Mouse (Mus musculus) CH12F3 (cell line): ENCODE data around the gene Arhgef6.

ENCODE experiments used
- in situ Hi-C: fragments of 300-500 bp; cut with MboI; formaldehyde crosslinking; loops from 2 replicates; pipeline ENCODE4 v1.14.3; 2020; ENCODE audit warnings: low sequenced_read_pairs

Gene Arhgef6

DNA sequence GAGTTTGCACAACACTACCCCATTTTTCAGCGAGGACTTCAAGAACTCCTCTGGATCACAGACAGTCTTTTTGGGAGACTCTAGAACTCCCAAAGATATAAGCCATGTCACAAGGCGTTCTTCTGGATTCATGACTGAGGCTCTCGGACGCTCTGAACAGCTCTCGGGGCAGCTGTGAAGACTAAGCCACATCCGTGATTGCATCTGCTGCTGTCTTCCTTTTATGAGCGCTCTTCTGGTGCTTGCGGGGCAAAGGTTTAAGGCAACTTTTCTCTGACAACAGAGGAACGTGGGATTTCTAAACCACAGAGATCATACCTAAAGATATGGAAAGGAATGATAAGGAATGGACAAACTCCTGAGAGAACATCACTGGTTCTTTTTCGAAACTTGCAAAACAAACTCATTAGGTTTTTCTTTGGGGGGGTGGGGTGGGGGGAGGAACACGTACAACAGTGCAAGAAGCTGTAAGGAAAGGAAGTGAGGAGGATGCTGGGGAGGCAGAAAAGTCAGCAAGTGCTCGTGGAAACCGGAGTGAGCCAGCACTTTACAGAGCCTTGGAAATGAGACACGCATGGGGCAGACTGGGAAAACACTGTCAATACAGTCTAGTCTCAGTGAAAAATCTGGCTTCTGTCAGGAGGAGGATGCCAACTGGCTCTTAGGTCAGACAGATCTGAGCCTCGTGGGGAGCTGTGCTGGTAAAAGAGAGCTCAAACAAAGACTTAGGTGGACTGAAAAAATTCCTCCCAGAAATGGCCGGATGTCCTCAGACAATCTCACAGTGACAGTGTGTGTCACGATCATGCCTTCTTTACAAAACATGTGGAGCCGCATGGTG, at the start of gene Arhgef6:
Gene Arhgef6 (minus strand): TSS at position 359 of the 841 bp plus-strand sequence.
- in situ Hi-C loops: no loop called here

DNA sequence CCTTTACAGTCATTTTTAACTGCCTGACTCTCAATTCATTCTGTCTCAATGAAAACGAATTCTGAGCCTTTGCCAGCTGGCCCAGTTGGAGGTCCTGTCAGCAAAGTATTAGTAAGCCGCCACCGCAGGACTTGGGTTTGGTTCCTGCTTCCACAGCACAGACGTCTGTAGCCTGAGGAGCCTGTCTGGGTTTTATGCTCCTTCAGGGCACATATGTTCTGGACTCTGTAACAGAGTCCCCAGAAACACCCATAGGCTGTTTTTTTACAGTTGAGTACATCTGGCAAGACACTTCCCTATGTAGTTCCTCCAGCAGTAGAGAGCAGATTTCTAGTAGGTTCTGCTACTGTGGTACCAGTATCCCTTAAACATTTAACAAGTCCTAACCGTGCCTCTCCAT, 42.4 kb upstream of the Arhgef6 start:
- in situ Hi-C loops: no loop called here

DNA sequence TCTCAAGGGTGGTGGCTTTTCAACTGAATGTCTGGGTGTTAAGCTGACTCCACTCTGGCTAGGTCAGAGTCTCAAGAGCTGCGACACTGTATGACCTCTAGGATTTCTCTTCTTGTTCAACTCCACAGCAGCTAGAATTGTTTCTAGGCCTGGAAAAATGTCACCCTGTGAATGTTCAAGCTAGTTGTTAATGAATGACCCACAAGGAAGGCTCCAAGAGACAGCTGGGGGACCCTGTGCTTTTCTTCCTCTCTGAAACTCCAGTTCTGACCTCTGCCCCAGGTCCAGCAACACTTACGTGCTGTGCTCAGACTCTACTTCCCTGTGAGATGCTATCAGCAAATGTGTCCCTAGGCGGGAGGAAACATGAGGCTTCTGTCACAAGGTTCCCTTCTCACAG, 40.0 kb upstream of the Arhgef6 start:
- in situ Hi-C loops: no loop called here

DNA sequence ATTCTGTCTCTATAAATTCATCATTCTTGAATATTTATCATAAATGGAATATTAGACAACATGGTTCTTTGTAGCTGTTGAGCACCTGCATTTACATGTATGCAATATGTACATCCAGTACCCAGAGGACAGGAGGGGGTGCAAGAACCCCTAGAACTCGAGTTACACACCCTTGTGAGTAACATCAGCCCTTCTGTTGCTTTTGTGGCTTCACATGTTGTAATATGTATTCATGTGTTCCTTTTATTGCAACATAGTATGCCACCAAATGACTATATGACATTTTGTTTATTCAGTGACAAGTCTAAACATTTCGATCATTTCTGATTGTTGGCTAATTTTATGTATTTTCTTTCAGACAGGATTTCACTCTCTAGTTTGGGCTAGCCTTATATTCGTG, 38.6 kb upstream of the Arhgef6 start:
- in situ Hi-C loops: no loop called here

DNA sequence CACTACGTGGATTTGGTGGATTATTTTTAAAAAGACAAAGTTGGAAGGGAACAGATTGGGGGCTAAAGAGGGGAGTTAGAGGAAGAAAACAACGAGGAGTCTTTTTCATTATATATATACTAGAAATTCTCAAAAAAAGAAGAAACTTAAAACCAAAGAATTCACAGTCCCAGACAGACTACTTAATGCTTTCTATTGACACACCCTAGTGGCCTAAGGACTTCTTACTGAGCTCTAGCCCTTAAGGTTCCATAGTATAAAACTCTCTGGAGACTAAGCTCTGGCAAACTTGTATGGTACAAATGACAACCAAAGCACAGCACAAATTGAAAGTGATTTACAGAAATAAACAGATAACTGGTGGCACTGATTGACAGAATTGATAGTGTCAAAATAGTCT, 35.5 kb upstream of the Arhgef6 start:
- in situ Hi-C loops: no loop called here

DNA sequence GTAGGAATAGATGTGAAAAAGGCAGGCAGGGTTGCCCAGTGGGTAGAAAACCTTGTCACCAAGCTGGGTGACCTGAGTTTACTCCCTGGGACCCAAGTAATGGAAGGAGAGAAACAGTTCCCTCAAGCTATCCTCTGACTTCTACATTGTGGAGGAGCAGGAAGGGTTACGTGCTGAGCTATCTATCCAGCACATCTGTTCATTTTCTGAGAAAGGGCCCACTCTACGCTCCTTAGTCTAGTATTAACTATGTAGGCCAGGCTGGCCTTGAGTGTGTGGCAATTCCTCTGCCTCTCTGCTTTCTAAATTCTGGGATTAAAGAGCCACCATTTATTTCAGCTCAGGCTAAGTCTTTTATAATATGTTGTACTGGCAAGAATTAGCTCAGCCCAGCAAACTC, 35.0 kb upstream of the Arhgef6 start:
- in situ Hi-C loops: no loop called here

DNA sequence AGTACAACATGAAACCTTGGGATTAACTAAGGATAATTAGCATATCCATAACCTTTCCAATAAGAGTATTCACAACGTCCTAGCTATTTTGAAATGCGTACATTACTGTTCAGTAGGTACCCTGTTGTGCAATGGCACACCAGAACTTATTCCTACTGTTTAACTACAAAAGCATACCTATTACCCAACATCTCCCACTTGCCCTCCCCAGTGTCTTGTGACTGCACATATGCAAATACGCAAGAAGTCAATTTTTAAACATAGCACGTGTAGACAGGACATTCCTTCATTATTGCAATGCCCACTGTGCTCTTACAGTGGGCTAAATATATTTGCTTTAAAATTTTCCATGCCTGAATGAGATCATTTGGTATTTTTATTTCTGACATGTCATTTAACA, 34.4 kb upstream of the Arhgef6 start:
- in situ Hi-C loops: no loop called here

DNA sequence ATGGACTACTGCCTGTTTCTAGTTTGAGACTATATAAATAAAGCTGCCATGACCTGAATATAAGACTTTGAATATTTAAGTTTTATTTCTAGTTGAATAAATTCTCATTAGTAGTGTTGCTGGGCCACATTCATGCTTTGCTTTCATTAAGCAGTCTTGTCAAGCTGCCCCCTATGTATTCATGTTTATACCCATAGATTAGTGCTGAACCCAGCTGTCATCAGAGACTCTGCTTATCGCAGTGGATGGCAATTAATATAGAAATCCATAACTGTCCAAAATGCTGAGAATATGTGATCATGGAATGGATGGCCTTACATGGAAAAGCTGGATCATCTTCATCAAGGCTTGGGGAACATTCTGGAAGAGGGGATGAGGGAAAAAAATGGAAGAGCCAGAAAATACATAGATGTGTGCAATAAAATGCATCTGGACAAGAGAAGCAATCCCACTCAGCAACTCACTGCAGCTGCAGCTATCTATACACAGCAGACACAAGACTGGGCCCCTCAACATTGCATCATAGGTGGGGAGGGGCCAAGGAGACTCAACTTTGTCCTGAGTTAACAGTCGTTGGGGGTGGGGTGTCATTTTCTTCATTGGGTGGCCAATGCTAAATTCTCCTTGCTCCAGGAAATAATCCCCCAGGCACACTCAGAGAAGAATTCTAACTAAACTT, 26.5 kb upstream of the Arhgef6 start:
- in situ Hi-C loops: no loop called here

DNA sequence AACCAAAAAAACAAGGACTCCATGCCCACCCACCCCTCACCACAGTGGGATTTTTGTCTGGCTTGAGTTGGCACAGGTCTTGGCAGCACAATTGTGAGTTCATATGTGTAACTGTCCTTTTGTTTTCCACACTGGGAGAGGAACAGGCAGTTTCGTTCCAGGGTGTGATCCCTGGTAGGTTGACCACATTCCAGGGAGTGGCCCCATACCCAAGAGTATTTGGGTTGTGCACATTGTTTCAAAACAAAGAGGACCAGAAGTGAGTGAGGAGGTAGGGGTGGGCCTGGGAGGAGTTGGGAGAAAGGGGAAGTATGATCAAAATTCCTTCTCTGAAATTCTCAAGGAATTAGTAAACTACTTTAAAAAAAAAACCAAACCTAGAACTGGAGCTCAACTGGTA, 20.8 kb upstream of the Arhgef6 start:
- in situ Hi-C loops: no loop called here

DNA sequence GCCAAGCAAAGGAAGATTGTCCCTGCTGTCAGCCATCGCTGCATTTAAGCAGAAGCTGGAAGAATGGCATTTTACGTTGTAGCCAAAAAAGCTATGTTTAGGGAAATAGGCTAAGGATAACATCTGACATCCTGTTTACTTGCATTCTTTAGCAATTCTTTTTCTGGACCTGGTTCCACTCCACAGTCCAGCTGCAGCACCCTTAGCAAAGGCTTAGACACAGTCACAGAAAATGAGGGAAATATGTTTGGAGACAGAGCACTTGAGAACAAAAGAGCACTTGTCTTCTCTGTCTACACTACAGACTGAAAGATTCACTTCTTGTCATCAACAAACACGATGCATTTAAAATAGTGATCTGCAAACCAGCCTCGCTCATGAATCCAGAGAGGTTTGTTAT, 691 bp upstream of the Arhgef6 start:
- in situ Hi-C loops: no loop called here

DNA sequence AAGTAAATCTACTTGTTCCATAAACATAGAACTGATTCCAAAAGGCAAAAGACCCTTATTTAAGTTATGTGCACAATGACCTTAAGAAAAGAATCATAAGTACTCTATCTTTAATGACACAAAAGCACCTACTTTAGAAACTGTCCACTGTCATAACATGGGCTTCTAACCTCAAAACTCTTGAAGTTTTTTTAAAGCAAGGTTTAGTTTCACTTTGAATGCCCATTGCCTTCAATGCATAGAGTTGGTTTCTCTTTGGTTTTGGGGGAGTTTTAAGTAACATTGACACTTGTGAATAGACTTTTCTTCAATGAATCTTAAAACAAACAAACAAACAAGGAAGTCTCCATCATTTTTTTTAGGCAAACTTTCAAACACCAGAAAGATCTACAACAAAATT, 947 bp downstream of the Arhgef6 start:
- in situ Hi-C loops: no loop called here

DNA sequence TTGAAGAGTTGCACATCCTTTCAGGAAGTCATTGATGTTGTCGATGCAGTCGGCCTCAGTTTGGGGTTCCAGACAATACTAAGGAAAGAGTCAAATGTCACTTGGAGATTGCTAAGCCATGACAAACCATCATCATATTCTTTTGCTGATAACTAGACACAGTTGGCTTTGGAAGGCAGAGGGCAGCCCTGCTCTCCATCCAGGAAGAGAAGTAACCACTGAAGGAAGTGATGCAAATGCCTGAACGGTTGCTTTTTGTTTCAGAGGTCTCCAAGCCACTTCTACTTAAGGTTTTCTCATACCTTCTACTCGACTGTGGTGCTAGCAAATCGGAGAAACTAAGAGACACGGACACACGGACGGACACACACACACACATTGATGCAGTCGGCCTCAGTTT, 1.6 kb downstream of the Arhgef6 start:
- in situ Hi-C loops: no loop called here

DNA sequence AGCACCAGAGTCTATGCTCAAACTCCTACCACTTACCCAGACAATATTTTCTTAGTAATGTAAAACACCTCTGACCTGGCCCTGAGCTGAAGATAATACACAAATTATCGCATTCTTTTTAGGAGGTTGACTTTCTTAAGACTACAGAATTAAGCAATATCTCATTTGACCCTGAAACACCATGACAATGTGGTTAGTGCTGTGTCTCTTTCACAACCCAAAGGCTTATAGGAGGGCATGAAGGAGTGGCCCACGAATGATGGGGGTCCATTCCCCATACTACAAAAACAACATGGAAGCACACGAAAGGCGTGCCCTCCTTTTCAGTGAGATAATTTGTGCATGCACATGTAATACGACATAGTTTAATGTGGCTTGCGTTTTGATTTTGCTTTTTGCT, 3.2 kb downstream of the Arhgef6 start:
- in situ Hi-C loops: no loop called here

DNA sequence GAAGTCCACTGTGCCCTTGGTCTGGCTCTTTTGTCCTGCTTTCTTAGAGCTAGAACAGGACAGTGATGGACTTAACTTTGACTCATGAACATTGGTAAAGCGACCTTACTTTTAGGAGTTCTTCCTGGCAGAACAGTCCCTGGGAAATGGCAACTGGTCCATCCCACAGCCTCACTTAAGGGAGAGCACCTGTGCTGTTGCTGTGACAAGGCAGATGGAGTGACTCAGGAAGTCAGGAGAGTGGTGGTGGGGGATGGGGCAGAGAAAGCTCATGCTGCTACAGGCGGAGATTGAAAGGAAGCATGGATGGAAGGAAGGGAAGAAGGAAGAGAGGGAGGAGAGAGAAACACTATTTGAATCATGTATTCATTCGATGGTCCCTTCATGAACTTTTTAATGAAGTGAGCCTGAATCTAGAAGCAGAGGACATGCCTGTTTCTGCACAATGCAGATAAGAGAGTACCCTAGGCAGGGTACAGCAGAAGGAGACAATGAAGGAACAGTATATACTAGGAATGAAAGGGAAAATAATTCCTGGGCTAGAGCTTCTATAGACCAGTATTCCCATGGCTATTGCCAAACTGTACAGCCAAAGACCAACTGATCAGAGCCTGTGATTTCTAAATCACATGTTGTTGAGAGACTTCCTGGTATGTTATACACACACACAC, 10.7 kb downstream of the Arhgef6 start:
- in situ Hi-C loops: no loop called here

DNA sequence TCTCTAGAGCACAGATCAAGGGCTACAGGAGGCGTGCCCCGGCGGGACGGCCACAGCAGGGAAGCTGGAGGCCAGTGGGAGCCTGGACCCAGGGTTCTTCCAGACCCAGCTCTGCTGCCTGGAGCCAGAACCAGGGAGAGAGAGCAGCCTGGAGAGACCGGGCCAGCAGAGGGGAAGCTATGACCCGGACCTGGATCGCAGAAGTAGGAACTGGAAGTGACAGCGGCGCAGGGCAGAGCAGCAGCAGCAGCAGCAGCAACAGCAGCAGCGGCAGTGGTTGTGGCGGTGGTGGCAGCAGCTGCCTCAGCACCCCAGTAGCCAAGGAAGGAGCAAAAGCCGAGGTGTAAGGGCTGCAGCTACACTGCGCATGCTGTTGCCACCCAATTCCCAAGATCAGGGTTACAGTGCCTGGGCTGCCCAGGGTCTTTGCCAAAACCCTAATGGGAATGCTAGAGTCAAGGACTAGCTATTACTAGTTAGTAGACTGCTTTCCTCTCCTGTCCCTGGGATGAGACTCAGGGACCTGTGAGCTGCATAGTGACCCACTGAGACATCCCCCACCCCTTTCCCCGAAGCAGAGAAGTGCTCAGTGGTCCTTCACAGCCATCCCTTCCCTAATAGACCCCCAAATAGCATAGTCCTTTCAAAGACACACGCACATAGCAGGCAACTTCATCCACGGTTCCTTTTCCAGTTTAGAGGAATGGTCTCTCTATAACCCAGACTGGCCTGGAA, 11.9 kb downstream of the Arhgef6 start:
- in situ Hi-C loops: no loop called here

DNA sequence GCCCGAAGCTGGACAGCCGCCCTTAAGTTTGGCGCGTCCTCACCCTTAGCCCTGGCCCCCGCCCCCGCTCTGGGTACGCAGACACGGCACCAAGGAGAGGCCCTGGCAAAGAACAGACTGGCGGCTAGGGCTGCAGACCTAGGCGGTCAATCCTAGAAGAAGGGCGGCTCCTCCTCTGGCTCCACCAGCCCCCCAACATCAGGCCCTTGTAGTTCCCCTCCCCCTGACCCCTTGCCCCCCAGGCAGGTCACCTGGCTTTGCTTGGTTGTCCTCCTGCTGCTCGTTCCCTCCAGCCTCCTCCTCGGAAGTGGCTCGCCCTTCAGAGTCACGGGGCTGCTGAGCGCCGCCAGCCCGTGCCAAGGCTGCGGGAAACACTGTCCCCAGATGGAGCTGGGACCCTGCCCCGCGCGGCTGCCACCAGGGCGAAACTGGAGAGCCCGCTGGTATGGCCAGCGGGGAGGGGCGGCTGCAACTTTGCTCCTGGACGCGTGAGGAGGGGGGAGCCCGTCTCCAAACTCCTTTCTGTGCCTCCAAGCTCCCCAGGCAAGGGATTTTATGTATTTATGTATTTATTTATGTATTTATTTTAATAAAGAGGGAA, 12.6 kb downstream of the Arhgef6 start:
- in situ Hi-C loops: no loop called here

DNA sequence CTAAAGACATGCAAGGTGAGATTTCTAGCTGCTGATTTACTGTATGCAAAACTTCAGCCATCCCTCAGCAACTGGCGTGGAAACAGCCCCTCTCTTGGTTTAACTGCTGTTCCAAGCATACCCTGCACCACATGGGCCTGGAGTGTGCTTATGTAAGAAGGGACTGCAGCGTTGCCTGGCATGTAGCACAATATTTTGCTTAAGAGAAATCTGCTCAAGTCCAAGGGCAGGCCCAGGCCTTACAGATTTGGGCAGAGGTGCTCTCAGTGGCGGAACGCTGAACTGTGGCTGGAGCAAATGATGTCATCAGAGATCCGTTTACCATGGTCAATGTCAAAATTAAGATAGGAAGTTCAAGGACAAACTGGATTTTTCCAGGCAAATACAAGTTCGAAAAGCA, 13.6 kb downstream of the Arhgef6 start:
- in situ Hi-C loops: no loop called here

DNA sequence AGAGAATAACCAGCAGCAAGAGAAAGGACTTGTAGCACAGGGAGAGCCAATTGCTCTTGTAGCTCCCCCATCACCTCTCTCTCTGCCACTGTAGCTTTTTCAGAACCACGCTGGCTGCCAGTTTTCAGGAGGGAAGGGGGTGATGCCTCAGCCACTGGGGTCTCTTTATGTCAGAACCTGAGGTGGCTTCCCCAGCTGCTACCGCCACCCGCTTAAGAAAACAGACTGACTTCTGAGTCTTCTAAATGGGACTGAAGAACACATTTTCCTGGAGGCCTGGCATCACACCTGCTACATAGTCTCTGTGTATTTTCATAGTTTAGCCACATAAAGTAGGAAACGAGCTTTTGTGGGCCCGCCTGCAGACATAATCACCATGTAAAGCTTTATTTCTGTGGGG, 26.5 kb downstream of the Arhgef6 start:
- in situ Hi-C loops: no loop called here

DNA sequence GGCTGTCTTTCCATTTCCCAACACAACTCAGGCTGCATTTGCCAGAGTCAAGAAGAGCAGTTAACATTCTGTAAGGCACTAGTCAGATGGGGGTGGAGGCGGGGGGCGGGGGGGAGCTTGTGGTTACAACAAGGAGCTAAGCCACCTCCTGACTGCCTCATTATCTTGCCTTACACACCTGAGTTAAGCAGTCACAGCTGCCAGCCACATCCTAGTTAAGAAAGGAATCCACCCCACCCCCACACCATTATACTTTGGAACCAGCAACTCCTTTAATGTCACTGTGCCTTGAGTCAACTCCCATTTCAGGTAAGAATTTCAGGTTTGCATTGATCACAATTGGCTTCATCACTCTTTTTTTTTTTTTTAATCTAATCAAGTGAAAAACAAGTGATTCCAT, 28.5 kb downstream of the Arhgef6 start:
- in situ Hi-C loops: no loop called here

DNA sequence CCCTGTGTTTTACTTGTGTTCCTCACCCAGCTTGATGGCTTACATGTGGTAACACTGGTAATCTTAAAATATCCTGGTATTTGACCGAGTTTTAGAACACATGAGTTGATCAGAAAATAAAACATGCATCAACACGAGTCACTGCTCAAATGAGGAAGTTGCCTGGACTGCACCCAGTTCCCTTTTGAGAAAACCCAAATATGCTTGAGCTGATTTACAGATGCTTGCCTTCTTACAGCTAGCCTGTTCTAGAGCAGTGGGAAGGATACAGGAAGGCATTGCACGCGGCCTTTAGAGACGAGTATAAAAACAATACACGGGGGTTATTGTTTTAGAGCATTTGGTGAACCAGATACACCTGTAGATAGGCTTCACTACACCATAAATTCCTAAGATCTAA, 31.8 kb downstream of the Arhgef6 start:
- in situ Hi-C loops: no loop called here

DNA sequence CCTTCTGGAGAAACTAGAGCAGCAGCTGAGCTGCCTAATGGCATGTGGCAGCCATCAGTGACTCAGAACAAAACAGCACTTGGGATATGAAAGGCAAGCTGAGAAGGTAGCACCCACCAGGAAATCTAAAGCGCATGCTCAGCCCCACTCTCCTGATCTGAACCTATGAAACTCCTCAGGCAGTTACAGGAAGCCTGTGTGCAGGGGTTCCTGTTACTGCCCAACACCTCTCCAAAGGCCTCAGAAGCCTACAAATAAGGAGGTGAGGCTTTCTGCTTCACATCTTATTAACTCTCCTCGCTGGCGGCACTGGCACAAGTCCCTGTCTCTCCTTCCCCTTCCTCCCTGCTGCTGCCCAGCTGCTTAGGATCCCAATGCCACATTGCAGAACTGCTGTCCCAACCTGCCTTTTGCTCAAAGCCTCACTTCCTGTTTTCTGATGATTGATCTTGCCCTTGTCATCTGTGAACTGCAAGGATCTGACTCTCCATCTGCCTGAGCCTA, 33.7 kb downstream of the Arhgef6 start:
- in situ Hi-C loops: no loop called here
